Mouse (Mus musculus) G1E (cell line): Measurements from ENCODE around the gene Cep164.

Source experiments
- CTCF ChIP-seq: IDR thresholded peaks from 2 replicates; pipeline ENCODE4 v1.5.1; 2012; ENCODE audit warnings: low read depth, low read length, inconsistent platforms, mixed read lengths
- GATA1 ChIP-seq: IDR thresholded peaks from 2 replicates; pipeline ENCODE4 v1.6.1; 2012; ENCODE audit warnings: borderline replicate concordance, low read length, inconsistent platforms, mixed read lengths
- POLR2AphosphoS5 ChIP-seq: IDR thresholded peaks from 2 replicates; pipeline ENCODE4 v1.6.1; 2012; ENCODE audit warnings: low read depth, low read length, inconsistent platforms; ENCODE audit not compliant: insufficient replicate concordance
- TAL1 ChIP-seq: conservative IDR thresholded peaks from 2 replicates; pipeline ENCODE4 v1.6.1; 2012; ENCODE audit warnings: low read depth, low read length, inconsistent platforms, mixed read lengths

DNA sequence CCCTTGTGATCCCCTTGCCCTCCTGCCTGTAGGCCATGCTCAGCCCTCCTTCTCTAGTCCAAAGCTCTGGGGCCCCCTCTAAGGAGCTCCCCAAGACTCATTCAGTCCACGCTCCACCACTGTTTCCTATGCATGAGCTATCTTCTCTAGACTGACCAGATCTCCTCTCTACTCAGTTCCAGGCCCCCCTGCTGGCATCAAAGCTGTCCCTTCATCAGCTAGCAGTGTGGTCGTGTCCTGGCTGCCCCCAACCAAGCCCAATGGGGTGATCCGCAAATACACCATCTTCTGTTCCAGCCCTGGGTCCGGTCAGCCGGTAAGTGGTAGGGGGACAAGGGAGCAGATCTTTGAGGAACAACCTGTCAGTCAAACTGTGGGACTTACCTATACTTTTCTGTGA, 96.6 kb downstream of the Cep164 start:
- no peak for TF ChIP-seq CTCF
- no peak for TF ChIP-seq TAL1
- no peak for TF ChIP-seq GATA1
- no peak for TF ChIP-seq POLR2AphosphoS5
